Mouse (Mus musculus) heart, postnatal 0 days (tissue): ENCODE data around the gene Ropn1l.

Experiments used
- CTCF ChIP-seq: IDR thresholded peaks from 2 replicates; pipeline ENCODE4 v1.5.1; 2016; ENCODE audit warnings: antibody characterized with exemption, control low read depth, low read depth
- EP300 ChIP-seq: IDR thresholded peaks from 2 replicates; pipeline ENCODE4 v1.6.1; 2016; ENCODE audit warnings: antibody characterized with exemption, low read depth

- TF ChIP-seq CTCF, result no peak
- TF ChIP-seq EP300, result no peak
Measured at GRCm38 (mm10) chr15:31407490-31407889, 46.0 kb downstream of the Ropn1l start.
